In the genomic region with DNA sequence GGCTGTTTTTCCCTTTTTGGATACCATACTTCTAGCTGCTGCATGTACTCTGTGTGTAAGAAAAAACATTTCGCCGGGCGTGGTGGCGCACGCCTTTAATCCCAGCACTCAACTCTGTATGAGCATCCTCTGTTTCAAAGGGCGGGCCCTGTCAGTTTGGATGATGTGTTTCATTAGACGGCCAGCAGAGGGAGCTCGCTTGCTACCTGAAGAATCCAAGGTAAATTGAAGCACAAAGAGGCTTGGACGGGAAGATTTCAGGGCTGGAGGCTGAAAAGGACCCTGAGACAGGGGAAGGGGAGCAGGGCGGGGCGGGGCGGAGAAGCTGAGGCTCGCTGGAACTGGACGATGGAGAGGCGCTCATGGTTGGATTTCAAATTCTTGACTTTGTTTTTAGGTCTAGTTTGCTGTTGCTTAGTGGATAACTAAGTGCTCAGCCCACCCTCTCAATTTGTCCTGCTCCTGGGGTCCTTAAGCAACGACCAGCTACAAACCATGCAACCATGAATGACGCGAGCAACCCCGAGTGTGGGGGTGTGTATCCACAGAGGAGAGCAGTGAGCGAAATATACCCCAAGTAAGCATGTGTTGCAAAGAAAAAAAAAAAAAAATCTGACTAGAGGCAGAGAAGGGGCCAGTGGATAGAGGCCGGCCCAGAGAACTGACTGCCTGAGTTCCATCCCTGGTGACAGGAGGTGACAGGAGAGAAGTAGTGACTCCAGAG, we compare ENCODE assay signal across 9 mouse cellular contexts. TPM values are rescaled to one million over a fixed set of nuclear protein-coding genes. Genes with fewer than 3 reads are reported as not detected.
A peak's percentile ranks its signal among the peaks of the same experiment; 100 is the strongest.
DNase-seq lines count a peak whose midpoint lies in the region; ATAC-seq and TF ChIP-seq lines count a peak whose summit lies in the region.
"Had no signal": no experiment of that assay in that cellular context is flagged by ENCODE, and none has a peak within 500 bp of the region (broad histone marks: within the 10 kb centered on the region; RNA-seq: fewer than 3 reads in every experiment).

No protein-coding gene starts in this region.

- WGBS in forebrain, embryonic 11.5 days: 14% methylated on average over 21 of the region's 21 CpGs
- 17% methylated on average over 21 of the region's 21 CpGs for WGBS in liver, postnatal 0 days (ENCODE audit: insufficient replicate concordance)
- WGBS in neural tube, embryonic 15.5 days: 15% methylated on average over 21 of the region's 21 CpGs

- H3K27ac ChIP-seq in ES-Bruce4 (ENCODE audit: insufficient read depth, low read length): no peak overlapping the region
- no peak overlapping the region for H3K27ac ChIP-seq in forebrain, embryonic 11.5 days (ENCODE audit: low read depth, low read length)
- no peak overlapping the region for H3K27ac ChIP-seq in liver, postnatal 0 days (ENCODE audit: low read depth)
- no peak overlapping the region for H3K27ac ChIP-seq in neural tube, embryonic 15.5 days (replicated peaks)
- no peak overlapping the region for H3K27ac ChIP-seq in testis, adult 2 months (ENCODE audit: control insufficient read depth, insufficient read depth, low read depth, low read length)
- H3K27ac ChIP-seq: macrophage had no signal

- H3K9ac ChIP-seq in ES-Bruce4 (ENCODE audit: low read depth, poor library complexity, severe bottlenecking): no peak overlapping the region
- peak overlapping the region; percentile 43; the same call in 1 of the 2 replicates for H3K9ac ChIP-seq in forebrain, embryonic 11.5 days (ENCODE audit: low read length)
- no peak overlapping the region for H3K9ac ChIP-seq in liver, postnatal 0 days (replicated peaks)
- H3K9ac ChIP-seq in neural tube, embryonic 15.5 days (replicated peaks): 0 out of 2 replicates have a peak overlapping the region, but pooled peaks have one; percentile 14

- TF ChIP-seq POLR2A in ES-Bruce4 (IDR thresholded peaks at IDR 0.05; ENCODE audit: insufficient read depth, low read length): no peak
- TF ChIP-seq POLR2A in testis, adult 2 months (IDR thresholded peaks at IDR 0.05; ENCODE audit: control insufficient read depth, low read depth, low read length): no peak

- H3K4me1 ChIP-seq in ES-Bruce4 (ENCODE audit: control insufficient read depth, insufficient read depth, low read length): no peaks in the 10 kb centered on the region
- H3K4me1 ChIP-seq in forebrain, embryonic 11.5 days (replicated peaks; ENCODE audit: control insufficient read depth, insufficient read depth, low read length): no peaks in the 10 kb centered on the region
- H3K4me1 ChIP-seq in liver, postnatal 0 days (ENCODE audit: insufficient read depth): no peaks in the 10 kb centered on the region
- H3K4me1 ChIP-seq in neural tube, embryonic 15.5 days: peaks cover 10% of the 10 kb centered on the region
- H3K4me1 ChIP-seq in testis, adult 2 months (ENCODE audit: control insufficient read depth, insufficient read depth, low read length): peaks cover 5% of the 10 kb centered on the region

- peak; percentile 68 for DNase-seq in c-Kit-positive CD71-positive TER-119-negative erythroid progenitor cells, embryonic 14.5 days (ENCODE audit: low read depth)
- peak; percentile 91 for DNase-seq in forebrain, embryonic 11.5 days (ENCODE audit: low spot score)
- peak; percentile 80 to 88 for DNase-seq in heart, postnatal 10 days
- DNase-seq in kidney, postnatal 36 days: peak; percentile 77 to 91
- DNase-seq in liver, postnatal 0 days: peak; percentile 83

- no peak overlapping the region for H3K4me3 ChIP-seq in ES-Bruce4 (ENCODE audit: low read depth, low read length)
- no peak overlapping the region for H3K4me3 ChIP-seq in forebrain, embryonic 11.5 days (ENCODE audit: low read depth, low read length)
- H3K4me3 ChIP-seq in liver, postnatal 0 days (ENCODE audit: low read depth, low read length): no peak overlapping the region
- peak overlapping the region; percentile 19; the same call in 1 of the 2 replicates for H3K4me3 ChIP-seq in neural tube, embryonic 15.5 days (replicated peaks)
- no peak overlapping the region for H3K4me3 ChIP-seq in testis, adult 2 months (ENCODE audit: control insufficient read depth, low read depth, low read length)

- H3K36me3 ChIP-seq in ES-Bruce4 (ENCODE audit: control insufficient read depth, insufficient read depth, low read length, poor library complexity, severe bottlenecking): no peaks in the 10 kb centered on the region
- H3K36me3 ChIP-seq in forebrain, embryonic 11.5 days (ENCODE audit: control insufficient read depth, insufficient read depth, low read length): no peaks in the 10 kb centered on the region
- no peaks in the 10 kb centered on the region for H3K36me3 ChIP-seq in liver, postnatal 0 days (replicated peaks; ENCODE audit: insufficient read depth, low read length)
- H3K36me3 ChIP-seq in neural tube, embryonic 15.5 days: no peaks in the 10 kb centered on the region
- no peaks in the 10 kb centered on the region for H3K36me3 ChIP-seq in testis, adult 2 months (ENCODE audit: control insufficient read depth, insufficient read depth, low read length)

- no peaks in the 10 kb centered on the region for H3K9me3 ChIP-seq in ES-Bruce4 (replicated peaks; ENCODE audit: control insufficient read depth, insufficient read depth, low read length, poor library complexity, severe bottlenecking)
- no peaks in the 10 kb centered on the region; the same call in 1 of the 2 replicates for H3K9me3 ChIP-seq in forebrain, embryonic 11.5 days (ENCODE audit: control insufficient read depth, low read length)
- H3K9me3 ChIP-seq in liver, postnatal 0 days (ENCODE audit: low read length): 0 out of 2 replicates have a peak, but pooled peaks cover 2% of the 10 kb centered on the region
- no peaks in the 10 kb centered on the region for H3K9me3 ChIP-seq in neural tube, embryonic 15.5 days (replicated peaks)

- intact Hi-C loops in heart, postnatal 10 days (cut with DNase I): loop anchor here (1.0 to 5.0 kb wide), 3 partner anchors 23 to 601 kb away; no protein-coding TSS in a partner anchor

- peak; percentile 66 for ATAC-seq in forebrain, embryonic 11.5 days (replicated peaks; ENCODE audit: low FRiP score)
- ATAC-seq in liver, postnatal 0 days: 0 out of 2 replicates have a peak, but pooled peaks have one; percentile 19
- peak; percentile 67 for ATAC-seq in neural tube, embryonic 15.5 days (ENCODE audit: low FRiP score)

- peak; percentile 71 for TF ChIP-seq CTCF in ES-Bruce4 (IDR thresholded peaks at IDR 0.05; ENCODE audit: low read depth, low read length)
- peak; percentile 90 for TF ChIP-seq CTCF in liver, postnatal 0 days (IDR thresholded peaks at IDR 0.05; ENCODE audit: low read depth)
- peak; percentile 51; the same call in 1 of the 2 replicates for TF ChIP-seq CTCF in testis, adult 2 months (IDR thresholded peaks at IDR 0.05; ENCODE audit: control insufficient read depth, insufficient read depth, insufficient replicate concordance, low read depth, low read length)

- no peaks in the 10 kb centered on the region for H3K27me3 ChIP-seq in ES-Bruce4 (ENCODE audit: control insufficient read depth, insufficient read depth, low read length, poor library complexity, severe bottlenecking)
- H3K27me3 ChIP-seq in forebrain, embryonic 11.5 days (ENCODE audit: control insufficient read depth, insufficient read depth, low read length): no peaks in the 10 kb centered on the region
- H3K27me3 ChIP-seq in liver, postnatal 0 days (ENCODE audit: insufficient read depth, low read length): no peaks in the 10 kb centered on the region
- no peaks in the 10 kb centered on the region for H3K27me3 ChIP-seq in neural tube, embryonic 15.5 days (replicated peaks)
- no peaks in the 10 kb centered on the region for H3K27me3 ChIP-seq in testis, adult 2 months (ENCODE audit: control insufficient read depth, insufficient read depth, low read length)

- 0 out of 2 replicates have a peak, but pooled peaks have one; percentile 20 for TF ChIP-seq EP300 in ES-Bruce4 (IDR thresholded peaks at IDR 0.05; ENCODE audit: insufficient read depth, low read depth, low read length)
- TF ChIP-seq EP300 in liver, postnatal 0 days (IDR thresholded peaks at IDR 0.05; ENCODE audit: low read depth): no peak

- peak overlapping the region; percentile 32; the same call in 1 of the 2 replicates for H3K4me2 ChIP-seq in forebrain, embryonic 11.5 days (ENCODE audit: low read depth, low read length, severe bottlenecking)
- no peak overlapping the region for H3K4me2 ChIP-seq in liver, postnatal 0 days (ENCODE audit: low read depth, low read length)
- H3K4me2 ChIP-seq in neural tube, embryonic 15.5 days: peak overlapping the region; percentile 50

RNA-seq across cellular contexts. Expression of a gene that starts 31.6 kb away (rescaled TPM):
- 3,060 and 3,539 TPM in 2 replicates for polyA plus RNA-seq in ES-Bruce4 (2011; ENCODE audit: insufficient read depth, insufficient read length, low read depth, missing spikeins)
- polyA plus RNA-seq in forebrain, embryonic 11.5 days (2014; fragmentation: Nextera tagmentation; extraction: Ambion mirVana): 889 and 1,020 TPM in 2 replicates
- total RNA-seq in heart, postnatal 10 days (2021): 1,000 to 10,000 TPM; 3,104 to 3,215 TPM
- 874 and 942 TPM in 2 replicates for polyA plus RNA-seq in liver, postnatal 0 days (2015; fragmentation: Nextera tagmentation; extraction: Ambion mirVana)
- polyA plus RNA-seq in neural tube, embryonic 15.5 days (2015; fragmentation: Nextera tagmentation; extraction: Ambion mirVana): 719 and 774 TPM in 2 replicates
- polyA plus RNA-seq in testis, adult 2 months (2012; rRNA removed): 478 and 593 TPM in 2 replicates

Comparison
In these comparisons a context has a peak if more than half of its experiments do, and no peak if none do; other contexts are left out.
1. H3K9ac ChIP-seq: peak in forebrain, embryonic 11.5 days (single experiment) and neural tube, embryonic 15.5 days (single experiment); none in ES-Bruce4 (single experiment) and liver, postnatal 0 days (single experiment).
2. Peak in every context shown above with its lines, with median percentiles within 50 percentile points of each other: CTCF ChIP-seq, DNase-seq and ATAC-seq.